Mouse (Mus musculus): ENCODE measurements around the gene Olfr1052. TPM values are rescaled to one million over a fixed set of nuclear protein-coding genes. Genes with fewer than 3 reads are reported as not detected.
"Not testable (repeated sequence)": the region's sequence is repeated elsewhere in the genome, so short reads cannot be mapped to it uniquely, and the experiment has no call there.

The Olfr1052 gene
- total RNA-seq (2012; rRNA removed) (not detected in 2 replicates), polyA plus RNA-seq (2012; ENCODE audit: insufficient read depth in 1 of 2, insufficient read length in 2 of 2, low read depth in 1 of 2, low replicate concordance in 2 of 2, missing spikeins in 1 of 2) (not detected)

DNA sequence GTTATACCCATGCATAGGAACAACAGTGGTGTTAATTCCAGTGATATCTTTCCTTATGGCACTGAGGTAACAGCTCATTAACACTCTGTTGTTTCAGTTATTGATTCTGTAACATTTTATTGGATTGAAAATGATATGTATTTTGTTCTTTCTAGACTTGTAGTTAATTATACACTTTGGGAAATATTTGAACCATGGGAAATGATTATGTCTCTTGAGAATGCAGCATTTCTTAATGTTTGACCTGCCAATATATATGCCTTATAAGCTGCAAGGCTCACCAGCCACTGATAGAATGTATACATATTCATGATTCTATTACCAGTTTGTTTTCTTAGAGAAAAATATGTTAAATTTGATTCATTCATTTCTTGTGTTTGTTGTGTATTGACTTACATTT, at the start of gene Olfr1052:
Olfr1052 (plus strand) TSS at position 301 of the 400 bp plus-strand sequence.
- no peaks in the 10 kb centered on the region for H3K9me3 ChIP-seq (replicated peaks; ENCODE audit: insufficient read depth, low read length)
- H3K9ac ChIP-seq (ENCODE audit: control insufficient read depth, low read depth, low read length, poor library complexity, severe bottlenecking): no peak within 1 kb of the TSS
- H3K4me1 ChIP-seq (ENCODE audit: control insufficient read depth in 1 of 2, insufficient read depth in 2 of 2, low read length in 2 of 2): no peaks in the 10 kb centered on the region
- H3K36me3 ChIP-seq (ENCODE audit: control insufficient read depth in 1 of 2, insufficient read depth in 2 of 2, low read length in 2 of 2): no peaks in the 10 kb centered on the region
- H3K27ac ChIP-seq (ENCODE audit: control insufficient read depth, low read depth, low read length): no peak within 1 kb of the TSS
- DNase-seq (ENCODE audit: low read depth, low spot score): no peak
- no peak within 1 kb of the TSS for H3K4me3 ChIP-seq (ENCODE audit: control insufficient read depth in 1 of 2, insufficient read depth in 1 of 2, low read depth in 2 of 2, low read length in 2 of 2)
- no peaks in the 10 kb centered on the region for H3K79me2 ChIP-seq (ENCODE audit: control insufficient read depth, insufficient read depth, low read length, poor library complexity)
- TF ChIP-seq ZMIZ1 (IDR thresholded peaks at IDR 0.05; ENCODE audit: low read depth, low read length) (no peak), MAX (IDR thresholded peaks at IDR 0.05; ENCODE audit: low read length) (no peak), MYB (IDR thresholded peaks at IDR 0.05; ENCODE audit: low read depth, low read length) (no peak), SMC3 (IDR thresholded peaks at IDR 0.05; ENCODE audit: low read depth, low read length) (no peak), RCOR1 (IDR thresholded peaks at IDR 0.05; ENCODE audit: low read depth, low read length) (no peak), MYC (IDR thresholded peaks at IDR 0.05; ENCODE audit: low read depth, low read length) (no peak), ELF1 (IDR thresholded peaks at IDR 0.05; ENCODE audit: low read depth, low read length) (no peak), RAD21 (IDR thresholded peaks at IDR 0.05; ENCODE audit: low read depth, low read length) (no peak), ETS1 (IDR thresholded peaks at IDR 0.05; ENCODE audit: low read depth, low read length) (no peak), ZKSCAN1 (IDR thresholded peaks at IDR 0.05; ENCODE audit: low read depth, low read length) (no peak), MAZ (IDR thresholded peaks at IDR 0.05; ENCODE audit: low read depth, low read length) (no peak), TAL1 (IDR thresholded peaks at IDR 0.05; ENCODE audit: low read length) (no peak), GATA1 (IDR thresholded peaks at IDR 0.05; ENCODE audit: low read depth, low read length) (no peak), CHD1 (IDR thresholded peaks at IDR 0.05; ENCODE audit: low read depth, low read length) (no peak), POLR2AphosphoS2 (IDR thresholded peaks at IDR 0.05; ENCODE audit: low read length) (no peak), BHLHE40 (IDR thresholded peaks at IDR 0.05; ENCODE audit: borderline replicate concordance, low read depth, low read length) (no peak)
- no peaks in the 10 kb centered on the region for H3K27me3 ChIP-seq (ENCODE audit: control insufficient read depth in 1 of 2, insufficient read depth in 2 of 2, low read length in 2 of 2)

DNA sequence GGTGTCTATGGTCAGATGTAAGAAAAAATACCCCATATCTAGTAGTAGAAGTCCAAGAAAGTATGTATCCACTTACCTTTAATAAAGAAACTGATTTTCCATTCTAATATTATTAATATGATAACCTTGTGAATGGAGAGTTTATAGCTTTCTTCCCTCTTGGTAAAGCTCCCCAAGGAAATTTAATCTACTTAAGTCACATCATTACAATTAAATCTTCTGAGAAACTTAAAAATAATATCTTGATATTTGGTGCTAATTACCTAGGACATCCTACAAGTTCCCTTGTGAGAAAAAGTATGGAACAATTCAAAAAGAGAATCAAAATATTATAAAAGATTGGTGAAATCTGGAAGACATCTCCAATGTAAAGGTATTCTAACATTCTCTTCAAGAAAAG, 34.0 kb upstream of the Olfr1052 start, which contains the start of gene Olfr1049:
Olfr1049 (minus strand) TSS at position 101 of the 400 bp plus-strand sequence.
- H3K9ac ChIP-seq (ENCODE audit: control insufficient read depth, low read depth, low read length, poor library complexity, severe bottlenecking): not testable (repeated sequence)

DNA sequence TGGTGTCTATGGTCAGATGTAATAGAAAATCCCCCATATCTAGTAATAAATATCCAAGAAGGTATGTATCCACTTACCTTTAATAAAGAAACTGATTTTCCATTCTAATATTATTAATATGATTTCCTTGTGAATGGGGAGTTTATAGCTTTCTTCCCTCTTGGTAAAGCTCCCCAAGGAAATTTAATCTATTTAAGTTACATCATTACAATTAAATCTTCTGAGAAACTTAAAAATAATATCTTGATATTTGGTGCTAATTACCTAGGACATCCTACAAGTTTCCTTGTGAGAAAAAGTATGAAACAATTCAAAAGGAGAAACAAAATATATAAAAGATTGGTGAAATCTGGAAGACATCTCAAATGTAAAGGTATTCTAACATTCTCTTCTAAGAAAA, 13.3 kb upstream of the Olfr1052 start, which contains the start of gene Olfr1051:
Olfr1051 (minus strand) TSS at position 101 of the 400 bp plus-strand sequence.
- DNase-seq (ENCODE audit: low read depth, low spot score); H3K4me1 ChIP-seq (ENCODE audit: control insufficient read depth in 1 of 2, insufficient read depth in 2 of 2, low read length in 2 of 2); H3K79me2 ChIP-seq (ENCODE audit: control insufficient read depth, insufficient read depth, low read length, poor library complexity); H3K9me3 ChIP-seq (replicated peaks; ENCODE audit: insufficient read depth, low read length); H3K4me3 ChIP-seq (ENCODE audit: control insufficient read depth in 1 of 2, insufficient read depth in 1 of 2, low read depth in 2 of 2, low read length in 2 of 2); H3K36me3 ChIP-seq (ENCODE audit: control insufficient read depth in 1 of 2, insufficient read depth in 2 of 2, low read length in 2 of 2); H3K9ac ChIP-seq (ENCODE audit: control insufficient read depth, low read depth, low read length, poor library complexity, severe bottlenecking); H3K27ac ChIP-seq (ENCODE audit: control insufficient read depth, low read depth, low read length); H3K27me3 ChIP-seq (ENCODE audit: control insufficient read depth in 1 of 2, insufficient read depth in 2 of 2, low read length in 2 of 2): not testable (repeated sequence)

More for the DNA sequence above, 34.0 kb upstream of the Olfr1052 start, which contains the start of gene Olfr1049:
- not testable (repeated sequence) for DNase-seq (ENCODE audit: low read depth, low spot score); H3K27ac ChIP-seq (ENCODE audit: control insufficient read depth, low read depth, low read length); H3K36me3 ChIP-seq (ENCODE audit: control insufficient read depth in 1 of 2, insufficient read depth in 2 of 2, low read length in 2 of 2); H3K4me3 ChIP-seq (ENCODE audit: control insufficient read depth in 1 of 2, insufficient read depth in 1 of 2, low read depth in 2 of 2, low read length in 2 of 2); H3K27me3 ChIP-seq (ENCODE audit: control insufficient read depth in 1 of 2, insufficient read depth in 2 of 2, low read length in 2 of 2); H3K4me1 ChIP-seq (ENCODE audit: control insufficient read depth in 1 of 2, insufficient read depth in 2 of 2, low read length in 2 of 2); H3K79me2 ChIP-seq (ENCODE audit: control insufficient read depth, insufficient read depth, low read length, poor library complexity); H3K9me3 ChIP-seq (replicated peaks; ENCODE audit: insufficient read depth, low read length)
